Mouse (Mus musculus) embryonic fibroblast, embryonic 13.5 days (primary cell): ENCODE measurements around the gene 1700021F05Rik.

Experiments
- CTCF ChIP-seq: IDR thresholded peaks from 2 replicates; pipeline ENCODE4 v1.5.1; 2011; ENCODE audit warnings: mild to moderate bottlenecking, control low read depth, low read length, moderate library complexity, borderline replicate concordance; ENCODE audit not compliant: insufficient read depth
- POLR2A ChIP-seq: IDR thresholded peaks from 2 replicates; pipeline ENCODE4 v1.6.1; 2011; ENCODE audit warnings: low read depth, mild to moderate bottlenecking, control low read depth, low read length, moderate library complexity

DNA sequence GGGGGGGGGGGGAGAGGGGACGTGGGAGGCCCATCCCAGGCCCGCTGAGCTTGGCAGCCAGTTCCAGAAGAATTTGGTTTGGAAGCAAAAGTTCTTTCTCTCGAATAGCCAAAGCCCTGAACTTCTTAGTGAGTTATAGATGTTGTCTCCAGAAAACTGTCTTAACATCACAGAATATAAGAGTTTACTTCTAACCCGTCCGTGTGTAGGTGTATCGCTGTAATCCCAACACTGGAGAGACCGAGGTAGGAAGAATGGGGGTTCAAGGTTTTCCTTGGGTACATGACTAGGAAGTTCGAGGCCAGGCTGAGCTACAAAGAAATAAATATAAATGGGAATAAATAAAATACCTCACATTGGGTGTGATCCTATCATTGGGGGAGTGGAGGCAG, 355 bp upstream of the 1700021F05Rik start:
- TF ChIP-seq POLR2A (no peak), CTCF (no peak)
